Mouse (Mus musculus) activated CD4-positive, CD25-positive, alpha-beta regulatory T cell, adult 4 months (primary cell): Measurements from ENCODE around the gene Slc35g3. TPM values are rescaled to one million over a fixed set of nuclear protein-coding genes. Genes with fewer than 3 reads are reported as not detected.

Experiments
- ATAC-seq: one replicate; pipeline ENCODE4 v1.8.0; 2017
- polyA plus RNA-seq, 2 experiments: library from polyadenylated mRNA; unstranded; fragments of 100-300 nt; shearing (Covaris generic); gene quantifications; one replicate each; pipeline ENCODE4 v1.2.1; 2017

The Slc35g3 gene
- polyA plus RNA-seq, 2 experiments from 2014 or later, result not detected

DNA sequence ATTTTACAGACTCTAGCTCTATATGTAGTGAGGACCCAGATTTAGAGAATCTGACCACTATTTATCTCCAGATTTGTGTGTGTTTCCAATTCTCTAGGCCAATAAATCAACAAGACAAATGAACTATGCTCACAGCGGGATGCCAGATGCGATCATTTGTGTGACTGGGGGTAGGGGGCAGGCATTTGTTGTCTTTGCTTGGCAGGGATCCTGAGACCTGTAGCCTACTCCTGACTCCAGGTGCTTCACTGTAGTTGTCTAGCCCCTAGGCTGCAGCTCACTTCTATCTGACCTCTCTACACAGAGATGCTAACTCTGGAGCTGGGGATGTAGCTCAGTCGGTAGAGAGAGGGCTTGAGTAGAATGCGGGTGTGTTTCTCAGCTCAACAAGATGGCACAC lies 20.1 kb upstream of the Slc35g3 start:
- ATAC-seq, result no peak

- no peak for ATAC-seq
Observed at GRCm38 (mm10) chr11:69778985-69779384, 17.2 kb upstream of the Slc35g3 start.

GRCm38 (mm10) chr11:69778258-69778982 lies 16.7 kb upstream of the Slc35g3 start:
- ATAC-seq, result no peak

- ATAC-seq, result no peak
Observed at GRCm38 (mm10) chr11:69777504-69778257, 15.9 kb upstream of the Slc35g3 start.

DNA sequence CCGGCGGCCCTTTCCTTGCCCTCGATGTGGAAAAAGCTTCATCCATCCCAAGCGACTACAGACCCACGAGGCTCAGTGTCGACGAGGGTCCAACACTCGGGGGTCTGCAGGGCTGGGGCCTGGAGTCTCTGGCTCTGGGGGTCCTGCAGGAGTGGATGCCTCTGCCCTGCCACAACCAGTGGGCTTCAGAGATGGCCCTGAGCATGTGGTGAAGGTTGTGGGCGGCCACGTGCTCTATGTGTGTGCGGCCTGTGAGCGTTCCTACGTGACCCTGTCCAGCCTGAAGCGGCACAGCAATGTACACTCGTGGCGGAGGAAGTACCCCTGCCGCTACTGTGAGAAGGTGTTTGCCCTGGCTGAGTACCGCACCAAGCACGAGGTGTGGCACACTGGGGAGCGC lies 14.7 kb upstream of the Slc35g3 start:
- no peak for ATAC-seq

DNA sequence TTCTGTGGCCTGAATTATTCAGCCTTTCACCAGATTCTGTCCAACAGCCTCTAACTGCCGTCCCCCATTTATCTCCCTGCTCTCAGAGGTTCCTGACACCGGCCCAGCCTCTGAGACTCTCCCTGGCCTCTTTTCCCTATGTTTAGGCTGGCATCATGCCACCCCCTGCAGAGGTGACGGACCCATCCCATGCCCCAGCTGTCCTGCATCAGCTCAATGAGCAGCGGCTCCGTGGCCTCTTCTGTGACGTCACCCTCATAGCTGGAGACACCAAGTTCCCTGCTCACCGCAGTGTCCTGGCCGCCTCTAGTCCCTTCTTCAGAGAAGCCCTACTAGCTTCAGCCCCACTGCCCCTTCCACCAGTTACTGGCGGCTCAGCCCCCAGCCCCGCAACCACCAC lies 13.9 kb upstream of the Slc35g3 start:
- ATAC-seq, result no peak

DNA sequence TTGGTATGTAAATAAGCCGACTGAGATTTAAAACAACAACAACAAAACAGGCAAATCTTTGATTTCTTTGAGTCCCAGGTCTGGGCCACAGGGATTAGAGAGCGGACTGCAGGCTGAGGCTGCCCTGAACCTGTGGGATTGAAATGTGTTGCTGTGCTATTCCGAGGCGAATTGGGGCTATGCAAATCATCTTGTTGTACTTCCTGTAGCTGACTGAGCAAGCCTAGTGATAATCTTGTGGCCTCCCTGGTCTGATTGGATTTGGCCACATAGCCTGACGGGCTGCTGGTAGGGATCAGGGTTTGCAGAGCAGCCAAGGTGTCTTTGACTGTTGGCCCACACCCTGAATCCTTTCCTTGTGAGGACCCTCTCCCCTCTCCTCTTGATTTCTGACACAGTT lies 13.2 kb upstream of the Slc35g3 start:
- no peak for ATAC-seq

DNA sequence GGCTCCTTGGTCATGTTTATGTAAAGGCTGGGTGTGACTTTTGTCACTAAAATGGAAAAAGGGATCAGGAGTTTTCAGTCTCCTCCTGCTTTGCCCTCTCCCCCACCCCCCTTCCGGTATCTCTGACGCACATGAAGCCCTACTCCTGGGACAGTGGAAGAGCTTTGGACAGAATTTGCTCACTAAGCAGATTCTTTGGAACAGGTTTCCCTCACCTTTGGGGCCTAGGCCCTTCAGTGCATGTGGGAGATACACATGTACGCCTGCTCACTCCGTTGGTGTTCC lies 5.8 kb upstream of the Slc35g3 start:
- no peak for ATAC-seq

- no peak for ATAC-seq
Observed at GRCm38 (mm10) chr11:69766872-69767624, 5.3 kb upstream of the Slc35g3 start.

DNA sequence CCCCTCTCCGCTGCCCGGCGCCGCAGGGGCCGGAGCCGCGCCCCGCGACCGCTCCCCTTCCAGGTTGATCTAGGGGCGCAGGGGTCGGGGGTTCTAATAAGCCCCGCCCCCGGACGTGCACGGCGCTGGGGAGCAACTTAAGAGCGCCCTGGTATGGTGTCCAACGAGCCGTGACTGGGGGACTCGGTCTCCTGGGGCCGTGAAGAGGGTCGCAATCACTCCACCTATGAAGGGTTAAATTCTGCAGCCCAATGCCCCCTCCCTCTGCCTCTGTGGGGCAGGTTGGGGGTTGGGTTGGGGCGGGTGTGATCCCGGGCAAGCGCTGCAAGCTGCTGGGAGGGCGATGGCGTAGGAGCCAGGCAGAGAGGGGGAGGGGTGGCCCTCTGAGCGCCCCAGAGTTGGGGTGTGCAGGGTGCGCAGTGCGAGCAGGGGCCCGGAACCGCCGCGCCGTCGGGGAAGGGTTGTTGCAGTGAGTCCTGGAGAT lies 4.4 kb upstream of the Slc35g3 start:
- peak; percentile 83 for ATAC-seq

- ATAC-seq, result peak; percentile 33
Observed at GRCm38 (mm10) chr11:69765221-69766125, 3.7 kb upstream of the Slc35g3 start, which contains the start of gene Zbtb4. Gene Zbtb4, plus strand, starts transcription at chr11:69765912.

DNA sequence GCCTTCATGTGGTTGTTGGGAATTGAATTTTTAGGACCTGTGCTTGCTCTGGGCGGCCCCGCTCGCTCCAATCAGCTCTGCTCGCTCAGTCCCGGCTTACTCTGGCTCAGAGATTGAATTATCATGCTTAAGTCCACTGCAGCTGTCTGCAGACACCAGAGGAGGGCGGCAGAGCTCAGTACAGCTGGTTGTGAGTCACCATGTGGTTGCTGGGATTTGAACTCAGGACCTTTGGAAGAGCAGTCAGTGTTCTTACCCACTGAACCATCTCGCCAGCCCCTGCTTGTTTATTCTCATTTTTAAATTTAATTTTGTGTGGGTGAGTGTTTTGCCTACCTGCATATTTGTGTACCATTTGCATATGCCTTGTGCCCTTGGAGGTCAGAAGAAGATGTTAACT lies 1.8 kb upstream of the Slc35g3 start:
- ATAC-seq, result no peak

- ATAC-seq, result no peak
Observed at GRCm38 (mm10) chr11:69760901-69761200, 917 bp downstream of the Slc35g3 start.

DNA sequence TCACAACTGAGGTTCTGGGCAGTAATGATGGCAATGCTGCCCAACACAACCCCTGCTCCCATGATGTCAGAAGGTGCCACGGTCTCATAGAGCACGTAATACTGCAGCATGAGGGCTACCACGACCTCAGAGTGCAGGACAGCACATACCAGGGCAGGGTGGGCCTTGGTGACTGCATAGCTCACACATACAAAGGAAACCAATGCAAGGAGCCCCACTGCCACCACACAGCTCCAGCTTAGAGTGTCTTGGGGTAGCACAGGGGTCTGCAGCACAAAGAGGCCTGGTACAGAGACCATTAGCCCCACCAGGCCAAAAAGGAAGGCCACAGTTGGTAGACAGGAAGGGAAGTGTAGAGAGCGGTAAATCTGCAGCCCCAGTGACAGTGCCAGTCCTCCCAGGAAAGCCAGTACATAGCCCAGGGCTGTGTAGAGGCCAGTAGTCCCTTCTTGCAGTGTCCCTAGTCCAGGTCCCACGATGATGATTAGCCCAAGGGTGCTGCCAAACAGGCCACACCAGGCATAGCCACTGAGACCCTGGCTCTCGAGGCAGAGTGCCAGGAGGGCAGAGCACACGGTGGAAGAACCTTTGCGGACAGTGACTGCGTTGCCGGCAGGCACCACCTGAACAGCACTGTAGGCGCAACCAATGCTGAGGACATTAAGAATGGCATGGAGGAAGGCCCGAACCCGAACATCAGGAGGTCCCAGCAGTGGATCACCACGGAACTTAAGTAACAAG lies 1.4 kb downstream of the Slc35g3 start:
- ATAC-seq, result no peak

GRCm38 (mm10) chr11:69758971-69759721 lies 2.6 kb downstream of the Slc35g3 start:
- ATAC-seq, result peak; percentile 59

DNA sequence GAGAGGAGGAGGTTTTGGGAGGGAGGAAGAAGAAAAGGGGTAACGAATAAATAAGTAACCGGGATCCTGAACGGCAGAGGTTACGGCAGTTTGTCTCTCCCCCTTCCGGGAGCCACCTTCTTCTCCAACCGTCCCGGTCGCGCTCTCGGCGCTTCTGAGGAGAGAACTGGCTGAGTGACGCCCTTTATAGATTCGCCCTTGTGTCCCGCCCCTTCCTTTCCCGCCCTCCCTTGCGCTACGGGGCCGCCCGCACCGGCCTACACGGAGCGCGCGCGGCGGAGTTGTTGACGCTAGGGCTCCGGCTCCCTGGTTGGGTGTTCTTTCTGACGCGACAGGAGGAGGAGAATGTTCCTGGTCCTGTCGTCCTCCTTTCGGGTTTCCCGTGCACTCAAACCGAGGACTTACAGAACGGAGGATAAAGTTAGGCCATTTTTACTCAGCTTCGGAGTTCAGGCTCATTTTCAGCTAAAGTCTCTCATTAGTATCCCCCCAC lies 3.2 kb downstream of the Slc35g3 start, which contains the start of gene Polr2a:
Polr2a (minus strand) TSS at position 160 of the 493 bp plus-strand sequence.
- peak; percentile 63 for ATAC-seq

GRCm38 (mm10) chr11:69758090-69758456 lies 3.7 kb downstream of the Slc35g3 start:
- peak; percentile 24 for ATAC-seq

- peak; percentile 15 for ATAC-seq
Observed at GRCm38 (mm10) chr11:69757303-69758089, 4.3 kb downstream of the Slc35g3 start.

GRCm38 (mm10) chr11:69754701-69755100 lies 7.1 kb downstream of the Slc35g3 start:
- no peak for ATAC-seq

DNA sequence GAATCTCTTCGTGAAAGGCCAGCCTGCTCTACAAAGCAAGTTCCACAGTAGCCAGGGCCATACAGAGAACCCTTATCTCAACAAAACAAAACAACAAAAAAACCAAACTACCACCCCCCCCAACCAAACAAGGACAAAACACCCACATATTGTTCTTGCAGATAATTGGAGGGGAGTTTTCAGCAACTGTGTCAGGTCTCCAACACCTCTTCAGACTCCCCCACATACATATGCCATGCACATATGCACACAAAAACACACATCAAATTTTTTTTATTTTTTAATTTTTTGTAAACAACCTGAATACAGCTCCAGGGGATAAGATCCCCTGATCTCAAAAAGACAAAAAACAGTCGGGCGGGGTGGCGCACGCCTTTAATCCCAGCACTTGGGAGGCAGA lies 7.5 kb downstream of the Slc35g3 start:
- no peak for ATAC-seq
